Mouse (Mus musculus) T-helper 2 cell (primary cell): ENCODE measurements around the gene Olfr610.
"Not testable (repeated sequence)": the region's sequence is repeated elsewhere in the genome, so short reads cannot be mapped to it uniquely, and the experiment has no call there.

Experiments used
- in situ Hi-C: fragments of 300-600 bp; cut with MboI, MseI; formaldehyde crosslinking; loops from one replicate; pipeline ENCODE4 v1.15.1; 2025; ENCODE audit warnings: high pct_unique_total_duplicates

The Olfr610 gene

GRCm38 (mm10) chr7:103512022-103512421 lies at the start of gene Olfr610:
Olfr610 (minus strand) TSS chr7:103512122.
- in situ Hi-C loops: no loop called here

- in situ Hi-C loops: no loop called here
Measured at GRCm38 (mm10) chr7:103555779-103556178, 43.9 kb upstream of the Olfr610 start, which contains the start of gene Olfr615. Olfr615 (plus strand) TSS chr7:103556079.

GRCm38 (mm10) chr7:103547774-103548173 lies 35.9 kb upstream of the Olfr610 start, which contains the start of gene Olfr613:
Olfr613 (plus strand) TSS chr7:103548074.
- in situ Hi-C loops: no loop called here

GRCm38 (mm10) chr7:103542617-103543016 lies 30.7 kb upstream of the Olfr610 start, which contains the start of gene Olfr612:
Olfr612 (minus strand) TSS chr7:103542717.
- in situ Hi-C loops: not testable (repeated sequence)

- in situ Hi-C loops: not testable (repeated sequence)
Measured at GRCm38 (mm10) chr7:103520746-103521145, 8.8 kb upstream of the Olfr610 start, which contains the start of gene Olfr611. Olfr611 (minus strand) TSS chr7:103520846.

DNA sequence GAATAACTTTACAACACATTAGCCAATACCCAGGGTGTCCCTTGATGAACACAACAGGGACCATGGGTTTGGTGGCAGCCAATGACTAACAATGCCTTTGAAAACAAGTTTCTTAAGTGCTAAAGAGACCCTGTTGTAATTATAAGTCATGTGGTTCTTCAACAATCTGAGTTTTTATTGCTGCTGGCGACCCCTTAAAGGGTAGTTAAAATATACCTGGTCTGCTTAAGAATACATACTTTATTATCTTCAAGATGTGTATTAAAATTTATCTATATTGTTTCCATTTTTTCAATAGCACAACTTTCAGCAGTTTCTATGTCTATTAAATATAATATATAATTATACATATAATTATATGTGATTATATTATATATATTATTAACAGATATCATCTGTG lies 14.0 kb downstream of the Olfr610 start, which contains the start of gene Olfr609:
Olfr609 (minus strand) TSS at position 101 of the 400 bp plus-strand sequence.
- in situ Hi-C loops: no loop called here

DNA sequence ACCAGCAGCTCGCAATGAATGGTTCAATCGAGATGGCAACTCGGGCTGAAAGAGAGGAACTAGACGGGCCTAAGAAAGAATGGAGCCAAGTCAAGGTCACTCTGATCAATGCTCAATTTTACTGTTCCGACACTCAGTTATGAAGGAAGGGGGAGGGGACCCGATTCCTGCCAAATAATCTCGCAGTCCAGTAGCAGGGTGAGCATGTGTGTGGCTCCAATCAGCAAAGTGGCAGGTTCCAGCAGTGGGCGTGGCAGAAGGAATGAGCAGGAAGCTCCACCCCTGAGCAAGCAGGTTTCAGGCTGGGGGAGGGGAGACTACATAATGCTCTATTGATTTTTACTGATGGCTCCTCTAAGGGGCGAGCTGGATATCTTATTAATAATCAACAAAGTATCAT lies 34.8 kb downstream of the Olfr610 start:
- in situ Hi-C loops: not testable (repeated sequence)

GRCm38 (mm10) chr7:103469577-103469976 lies 42.3 kb downstream of the Olfr610 start, which contains the start of gene Olfr608:
Olfr608 (plus strand) TSS chr7:103469877.
- in situ Hi-C loops: no loop called here

GRCm38 (mm10) chr7:103460590-103460989 lies 51.3 kb downstream of the Olfr610 start:
- in situ Hi-C loops: no loop called here
